Mouse (Mus musculus) lung, postnatal 0 days (tissue): ENCODE results near the gene Dlx6.

Source experiments
- CTCF ChIP-seq: IDR thresholded peaks from 2 replicates; pipeline ENCODE4 v1.5.1; 2016; ENCODE audit warnings: antibody characterized with exemption, mild to moderate bottlenecking
- EP300 ChIP-seq: IDR thresholded peaks from 2 replicates; pipeline ENCODE4 v1.6.1; 2016; ENCODE audit warnings: antibody characterized with exemption, mild to moderate bottlenecking, control low read depth

DNA sequence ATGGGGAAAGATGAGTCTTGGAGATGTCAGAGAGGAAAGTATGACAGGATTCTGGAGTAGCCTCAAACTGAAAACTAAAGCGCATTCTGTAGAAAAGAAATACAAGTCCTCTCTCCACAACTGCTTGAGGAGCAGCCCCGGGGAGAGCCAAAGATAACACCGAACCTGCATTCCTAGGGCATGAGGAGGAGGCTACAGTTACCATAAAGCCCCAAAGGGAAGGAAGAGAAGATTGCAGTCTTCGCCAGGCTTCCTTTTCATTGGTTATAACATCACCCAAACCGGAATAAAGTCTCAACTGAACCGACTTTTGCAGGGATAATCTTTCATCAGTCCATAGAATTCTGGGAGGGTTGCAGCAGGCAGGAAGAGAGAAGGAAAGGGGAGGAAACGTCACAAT lies 32.7 kb upstream of the Dlx6 start:
- no peak for TF ChIP-seq CTCF
- TF ChIP-seq EP300: no peak
